Mouse (Mus musculus) embryo, embryonic 10 days (tissue): ENCODE results near the gene Rnf169.
A peak's percentile ranks its signal among the peaks of the same experiment; 100 is the strongest.

ENCODE experiments used
- DNase-seq: peaks from one replicate; pipeline ENCODE4 v3.0.0-alpha.2; 2015; ENCODE audit warnings: low spot score

Rnf169 gene

GRCm38 (mm10) chr7:99893967-99894366 is 86.3 kb downstream of the Rnf169 start:
- no peak for DNase-seq

GRCm38 (mm10) chr7:99892351-99892750 is 87.9 kb downstream of the Rnf169 start:
- no peak for DNase-seq

DNA sequence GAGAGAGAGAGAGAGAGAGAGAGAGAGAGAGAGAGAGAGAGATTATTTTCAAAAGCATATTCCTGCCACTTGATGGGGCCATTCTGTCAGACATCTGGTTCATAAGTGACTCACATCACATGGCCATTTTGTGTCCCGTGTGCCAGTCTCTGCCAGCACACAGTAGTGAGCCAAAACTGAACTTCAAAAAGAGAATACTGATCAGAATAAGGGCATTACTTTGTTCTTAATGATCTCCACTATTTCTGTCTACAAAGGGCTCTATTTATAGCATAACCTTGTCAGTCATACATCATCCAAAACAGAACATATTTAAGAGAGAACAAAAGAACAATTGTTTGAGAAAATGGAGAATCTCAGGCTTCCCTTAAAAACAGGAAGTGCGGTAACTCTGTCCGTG is 88.8 kb downstream of the Rnf169 start:
- no peak for DNase-seq

DNA sequence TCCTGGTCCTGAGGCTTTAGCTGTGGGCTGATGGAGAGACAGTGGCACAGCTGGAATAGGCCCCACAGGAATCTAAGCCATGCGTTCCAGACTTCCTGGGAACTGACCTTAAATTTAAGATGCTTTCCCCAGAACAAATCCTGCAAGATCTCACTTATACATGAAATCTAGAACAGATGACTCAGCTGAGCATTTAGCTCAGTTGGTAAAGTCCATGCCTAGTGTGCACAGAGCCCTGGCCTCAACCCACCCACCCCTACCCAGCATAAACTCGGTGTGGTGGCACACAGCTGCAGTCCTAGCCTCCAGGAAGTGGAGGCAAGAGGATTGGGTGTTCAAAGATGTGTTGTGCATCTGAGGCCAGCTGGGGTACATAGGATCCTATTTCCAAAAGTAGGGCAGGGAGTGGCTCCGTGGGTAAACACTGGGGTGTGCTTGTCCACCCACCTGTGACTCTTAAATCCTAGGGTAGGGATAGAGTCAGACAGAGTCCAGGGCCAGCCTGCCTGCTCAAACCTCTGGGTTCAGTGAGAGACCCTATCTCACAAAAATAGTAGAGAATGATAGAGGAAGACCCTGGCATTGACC is 90.0 kb downstream of the Rnf169 start:
- DNase-seq, result no peak

- DNase-seq, result peak; percentile 55
Measured at GRCm38 (mm10) chr7:99889175-99889880, 90.9 kb downstream of the Rnf169 start.

- DNase-seq, result no peak
Measured at GRCm38 (mm10) chr7:99887743-99888142, 92.5 kb downstream of the Rnf169 start.

DNA sequence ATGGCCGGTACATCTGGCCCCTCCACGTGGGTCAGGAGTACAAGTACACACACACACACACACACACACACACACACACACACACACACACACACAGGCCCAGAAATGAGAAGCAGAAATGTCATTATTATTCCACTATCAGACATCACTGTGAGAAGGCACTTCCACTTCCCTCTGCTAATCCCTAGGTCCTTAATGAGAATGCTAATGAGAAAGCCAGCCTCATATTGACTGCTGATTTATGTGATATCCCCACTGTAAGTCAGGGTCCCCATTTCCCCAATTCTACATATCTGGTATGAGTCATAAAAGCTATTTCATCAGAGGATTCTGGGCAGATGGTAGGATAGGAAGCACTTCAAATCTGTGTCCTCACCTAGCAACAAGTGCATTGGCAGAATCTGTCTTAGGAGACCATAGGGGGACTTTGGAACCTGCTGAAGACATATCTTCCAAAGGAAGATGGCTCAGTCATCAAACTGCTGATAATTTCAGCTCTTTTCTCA is 93.0 kb downstream of the Rnf169 start:
- no peak for DNase-seq

- no peak for DNase-seq
Measured at GRCm38 (mm10) chr7:99878254-99878653, 102.0 kb downstream of the Rnf169 start.

DNA sequence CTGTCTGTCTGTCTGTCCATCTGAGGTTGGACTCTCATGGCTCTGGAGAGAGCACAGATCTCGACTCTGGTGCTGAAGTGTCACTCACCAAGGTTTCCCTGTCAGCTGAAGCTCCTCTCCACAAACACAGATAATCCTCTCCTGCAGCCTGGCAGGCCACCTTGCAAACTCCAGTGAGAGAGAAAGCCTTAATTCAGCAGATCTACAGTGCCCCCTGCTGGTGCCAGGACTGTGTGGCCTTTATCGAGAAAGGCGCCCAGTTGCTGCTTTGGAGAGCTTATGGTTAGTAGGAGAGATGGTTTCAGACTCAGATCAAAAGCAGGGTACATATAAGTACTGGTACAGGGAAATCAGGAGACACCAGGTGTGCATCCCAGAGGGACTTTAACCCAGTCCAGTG is 103.9 kb downstream of the Rnf169 start:
- DNase-seq, result peak; percentile 93

GRCm38 (mm10) chr7:99875891-99876290 is 104.4 kb downstream of the Rnf169 start:
- DNase-seq, result no peak

GRCm38 (mm10) chr7:99873965-99874364 is 106.3 kb downstream of the Rnf169 start:
- DNase-seq, result no peak
